Mouse (Mus musculus): ENCODE measurements around the gene Pold1.
A peak's percentile ranks its signal among the peaks of the same experiment; 100 is the strongest.

Pold1 gene

GRCm38 (mm10) chr7:44542555-44542954 is 6.1 kb downstream of the Pold1 start:
- no peak for DNase-seq

- no peak for DNase-seq
Observed at GRCm38 (mm10) chr7:44538756-44539624, 9.7 kb downstream of the Pold1 start.

GRCm38 (mm10) chr7:44537496-44537895 is 11.2 kb downstream of the Pold1 start:
- no peak for DNase-seq

- DNase-seq: no peak
Observed at GRCm38 (mm10) chr7:44537009-44537408, 11.6 kb downstream of the Pold1 start.

GRCm38 (mm10) chr7:44536590-44536968 is 12.1 kb downstream of the Pold1 start:
- no peak for DNase-seq

- no peak for DNase-seq
Observed at GRCm38 (mm10) chr7:44535657-44536589, 12.7 kb downstream of the Pold1 start.

GRCm38 (mm10) chr7:44534656-44535441 is 13.8 kb downstream of the Pold1 start:
- DNase-seq: no peak

GRCm38 (mm10) chr7:44534242-44534641 is 14.4 kb downstream of the Pold1 start:
- no peak for DNase-seq

- DNase-seq: no peak
Observed at GRCm38 (mm10) chr7:44533746-44534045, 15.0 kb downstream of the Pold1 start.

- no peak for DNase-seq
Observed at GRCm38 (mm10) chr7:44532918-44533745, 15.5 kb downstream of the Pold1 start.

GRCm38 (mm10) chr7:44531946-44532732 is 16.5 kb downstream of the Pold1 start, which contains the start of gene Spib:
Gene Spib (minus strand): TSS chr7:44532071.
- no peak for DNase-seq

GRCm38 (mm10) chr7:44531207-44531606 is 17.4 kb downstream of the Pold1 start:
- DNase-seq: no peak

GRCm38 (mm10) chr7:44530507-44530906 is 18.1 kb downstream of the Pold1 start:
- DNase-seq: no peak

- DNase-seq: no peak
Observed at GRCm38 (mm10) chr7:44529518-44529917, 19.1 kb downstream of the Pold1 start.

GRCm38 (mm10) chr7:44527483-44528398 is 20.9 kb downstream of the Pold1 start:
- DNase-seq: peak; percentile 80

GRCm38 (mm10) chr7:44526414-44527154 is 22.1 kb downstream of the Pold1 start:
- DNase-seq: no peak

- peak; percentile 27 for DNase-seq
Observed at GRCm38 (mm10) chr7:44525126-44525832, 23.4 kb downstream of the Pold1 start.

- DNase-seq: no peak
Observed at GRCm38 (mm10) chr7:44524502-44524901, 24.1 kb downstream of the Pold1 start, which contains the start of gene Mybpc2. Gene Mybpc2 (minus strand): TSS chr7:44524656.

- DNase-seq: no peak
Observed at GRCm38 (mm10) chr7:44523056-44523455, 25.6 kb downstream of the Pold1 start.
